Mouse (Mus musculus): ENCODE measurements around the gene Nfyc. TPM values are rescaled to one million over a fixed set of nuclear protein-coding genes. Genes with fewer than 3 reads are reported as not detected.

The Nfyc gene
- polyA plus RNA-seq, 1 experiment from 2014 or later = 98.2 TPM

DNA sequence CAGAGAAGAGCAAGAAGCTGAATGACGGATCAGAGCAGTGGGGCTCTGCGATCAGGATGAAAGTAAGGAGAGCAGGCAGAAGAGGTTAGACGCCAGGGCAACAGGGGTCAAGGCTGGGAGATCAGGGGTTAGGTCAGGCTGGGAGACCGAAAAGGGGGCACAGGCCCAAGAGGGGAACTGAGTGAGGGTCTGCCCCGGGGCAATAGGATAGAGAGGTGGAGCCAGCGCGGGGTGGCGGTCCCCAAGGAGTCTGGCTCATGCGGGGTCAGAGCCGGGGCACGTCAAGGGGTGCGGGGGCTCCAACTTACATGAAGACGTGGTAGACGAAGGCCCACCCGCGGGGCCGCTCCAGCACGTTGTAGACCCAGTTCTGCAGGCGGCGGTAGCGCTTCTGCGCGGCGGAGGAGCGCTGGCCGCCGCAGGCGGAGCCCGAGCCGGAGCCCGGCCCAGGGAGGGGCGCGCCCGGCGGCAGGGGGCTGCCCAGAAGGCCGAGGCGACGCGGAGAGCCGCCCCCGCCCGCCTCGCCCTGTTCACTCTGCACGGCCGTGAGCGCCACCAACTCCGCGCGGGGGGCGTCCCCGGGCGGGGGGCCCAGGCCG is 84.7 kb downstream of the Nfyc start:
- peaks cover 24% of the 10 kb centered on the region for H3K4me1 ChIP-seq
- H3K9ac ChIP-seq = peak overlapping the region; percentile 72
- no peaks in the 10 kb centered on the region for H3K36me3 ChIP-seq (ENCODE audit: poor library complexity, severe bottlenecking)
- H3K27ac ChIP-seq = no peak overlapping the region
- peak; percentile 55 for ATAC-seq
- peaks cover 75% of the 10 kb centered on the region for H3K27me3 ChIP-seq
- H3K4me3 ChIP-seq = peak overlapping the region; percentile 66
- peak overlapping the region; percentile 100 for H3K4me2 ChIP-seq
- no peaks in the 10 kb centered on the region for H3K9me3 ChIP-seq (replicated peaks)
- 4% methylated on average over 18 of the region's 53 CpGs for WGBS

DNA sequence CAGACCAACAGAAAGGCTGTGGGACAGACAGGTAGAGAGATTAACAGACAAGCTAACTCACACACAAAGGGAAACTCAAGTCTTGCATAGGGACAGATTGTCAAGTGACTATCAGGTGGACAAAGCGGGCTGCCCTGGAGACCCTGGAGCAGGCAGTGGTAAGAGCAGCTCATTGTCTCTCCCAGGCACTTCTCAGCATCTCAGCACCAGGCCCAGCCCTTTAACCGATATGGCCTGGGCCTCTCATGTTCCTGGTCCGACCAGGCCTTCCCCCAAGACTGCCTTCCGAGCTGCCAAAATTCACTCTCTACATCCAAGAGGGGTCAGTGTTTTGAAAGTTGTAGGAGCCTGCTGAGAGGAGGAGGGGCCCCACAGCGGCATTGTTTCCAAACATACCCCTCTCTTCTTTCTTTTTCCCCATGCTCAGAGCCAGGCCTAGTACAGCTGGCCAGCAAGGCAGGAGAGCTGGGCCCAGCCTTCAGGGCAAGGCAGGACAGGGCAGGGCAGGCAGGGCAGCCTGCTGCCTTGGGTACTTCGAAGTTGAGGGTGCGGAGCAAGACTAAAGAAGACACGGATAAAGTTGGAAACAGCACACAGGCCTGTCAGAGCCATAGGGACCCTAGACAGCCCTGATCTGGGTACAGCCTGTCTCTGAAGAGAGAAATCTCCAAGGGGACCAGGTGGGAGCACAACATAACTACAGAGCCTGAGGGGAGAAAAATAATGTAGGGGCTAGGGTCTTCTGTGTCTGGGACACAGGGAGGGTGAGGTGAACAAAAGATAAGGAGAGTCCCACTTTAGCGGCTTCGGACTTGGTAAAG is 85.4 kb downstream of the Nfyc start:
- peak overlapping the region; percentile 66 for H3K4me3 ChIP-seq
- H3K4me1 ChIP-seq = peaks cover 24% of the 10 kb centered on the region
- peak overlapping the region; percentile 72; the same call in 1 of the 2 replicates for H3K9ac ChIP-seq
- H3K27me3 ChIP-seq = peaks cover 68% of the 10 kb centered on the region
- ATAC-seq = no peak; the same call in 1 of the 2 replicates
- H3K9me3 ChIP-seq (replicated peaks) = no peaks in the 10 kb centered on the region
- 9% methylated on average over 10 of the region's 10 CpGs for WGBS
- H3K4me2 ChIP-seq = peak overlapping the region; percentile 100
- H3K36me3 ChIP-seq (ENCODE audit: poor library complexity, severe bottlenecking) = no peaks in the 10 kb centered on the region
- no peak overlapping the region for H3K27ac ChIP-seq

DNA sequence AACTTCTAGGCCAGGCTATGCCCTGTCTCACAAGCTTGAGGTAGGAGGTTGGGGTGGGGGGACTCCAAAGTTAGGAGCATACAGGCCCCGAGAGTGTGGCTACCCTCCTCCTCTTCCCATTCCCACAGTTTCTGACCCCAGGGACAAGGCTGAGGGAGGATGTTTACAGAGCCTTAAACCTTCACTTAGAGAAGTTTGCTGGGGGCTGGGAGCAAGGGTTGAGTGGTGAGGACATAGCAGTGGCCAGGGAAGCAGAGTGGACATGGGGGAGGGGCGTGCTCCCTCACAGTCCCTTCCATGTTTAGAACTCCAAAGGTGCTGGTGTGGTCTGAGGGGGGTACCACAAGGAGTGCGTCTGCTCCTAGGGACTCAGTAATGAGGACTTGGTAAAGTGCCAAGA is 87.7 kb downstream of the Nfyc start:
- Histone ChIP-seq H3K4me1 (peaks cover 24% of the 10 kb centered on the region), H3K36me3 (ENCODE audit: poor library complexity, severe bottlenecking) (no peaks in the 10 kb centered on the region), H3K27me3 (peaks cover 61% of the 10 kb centered on the region), H3K9ac (no peak overlapping the region), H3K27ac (no peak overlapping the region), H3K4me3 (no peak overlapping the region), H3K9me3 (replicated peaks) (no peaks in the 10 kb centered on the region), H3K4me2 (no peak overlapping the region)
- ATAC-seq = no peak
- 52% methylated on average over 3 of the region's 3 CpGs for WGBS

DNA sequence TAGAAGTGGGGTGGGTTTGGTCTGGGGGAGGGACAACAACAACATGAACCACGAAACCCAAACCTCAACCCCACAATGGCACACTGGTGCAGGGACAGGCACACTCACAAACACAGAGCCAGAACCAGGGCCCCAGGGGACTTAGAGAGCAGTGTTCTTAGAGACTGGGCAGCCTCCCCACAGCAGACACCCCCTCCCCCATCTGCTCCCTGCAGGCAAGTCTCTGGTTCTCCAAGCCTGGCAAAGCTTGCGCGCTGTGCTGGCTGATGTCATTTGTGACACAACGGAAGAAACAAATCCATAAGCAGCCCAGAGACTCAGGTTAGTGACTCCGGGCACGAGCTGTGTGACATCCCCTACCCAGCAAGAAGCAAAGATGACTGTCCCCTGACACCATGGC is 90.1 kb downstream of the Nfyc start:
- Histone ChIP-seq H3K4me2 (no peak overlapping the region), H3K27ac (no peak overlapping the region)

DNA sequence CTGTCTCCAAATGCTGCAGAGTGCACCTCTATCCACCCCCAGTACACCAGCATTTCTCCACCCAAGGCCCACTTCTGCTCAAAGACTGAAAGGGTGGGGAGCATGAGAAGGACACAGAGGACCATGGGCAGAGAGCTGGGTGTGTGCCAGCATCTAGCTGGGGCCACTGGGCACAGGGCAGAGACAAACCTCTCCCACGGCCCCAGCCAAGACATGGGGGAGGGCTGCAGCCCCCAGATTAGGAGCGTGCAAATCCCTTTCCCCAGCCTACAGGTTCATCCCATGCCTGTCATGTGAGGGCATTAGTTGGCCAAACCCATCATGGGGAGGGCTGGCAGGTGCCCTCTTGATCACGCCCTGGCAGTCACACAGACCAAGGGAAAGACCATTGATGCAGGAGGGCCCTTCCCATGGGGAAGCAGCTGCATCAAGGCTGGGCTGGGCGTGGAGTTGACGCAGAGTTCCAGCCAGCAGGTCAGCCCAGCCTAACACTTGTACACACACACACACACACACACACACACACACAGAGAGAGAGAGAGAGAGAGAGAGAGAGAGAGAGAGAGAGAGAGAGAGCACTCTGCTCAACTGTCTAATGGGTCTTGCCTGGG is 97.3 kb downstream of the Nfyc start:
- no peak overlapping the region for H3K27ac ChIP-seq
- no peak overlapping the region for H3K9ac ChIP-seq
- H3K9me3 ChIP-seq (replicated peaks) = no peaks in the 10 kb centered on the region
- 64% methylated on average over 5 of the region's 5 CpGs for WGBS
- peak; percentile 25; the same call in 1 of the 2 replicates for ATAC-seq
- H3K36me3 ChIP-seq (ENCODE audit: poor library complexity, severe bottlenecking) = no peaks in the 10 kb centered on the region
- no peak overlapping the region for H3K4me3 ChIP-seq
- H3K4me2 ChIP-seq = no peak overlapping the region
- peaks cover 39% of the 10 kb centered on the region for H3K27me3 ChIP-seq
- peaks cover 13% of the 10 kb centered on the region; the same call in 1 of the 2 replicates for H3K4me1 ChIP-seq

More for the DNA sequence above, 90.1 kb downstream of the Nfyc start:
- ATAC-seq = no peak
- Histone ChIP-seq H3K9ac (no peak overlapping the region), H3K4me1 (peaks cover 6% of the 10 kb centered on the region), H3K27me3 (peaks cover 50% of the 10 kb centered on the region), H3K9me3 (replicated peaks) (no peaks in the 10 kb centered on the region), H3K4me3 (no peak overlapping the region), H3K36me3 (ENCODE audit: poor library complexity, severe bottlenecking) (no peaks in the 10 kb centered on the region)
- WGBS = 75% methylated on average over 6 of the region's 6 CpGs

DNA sequence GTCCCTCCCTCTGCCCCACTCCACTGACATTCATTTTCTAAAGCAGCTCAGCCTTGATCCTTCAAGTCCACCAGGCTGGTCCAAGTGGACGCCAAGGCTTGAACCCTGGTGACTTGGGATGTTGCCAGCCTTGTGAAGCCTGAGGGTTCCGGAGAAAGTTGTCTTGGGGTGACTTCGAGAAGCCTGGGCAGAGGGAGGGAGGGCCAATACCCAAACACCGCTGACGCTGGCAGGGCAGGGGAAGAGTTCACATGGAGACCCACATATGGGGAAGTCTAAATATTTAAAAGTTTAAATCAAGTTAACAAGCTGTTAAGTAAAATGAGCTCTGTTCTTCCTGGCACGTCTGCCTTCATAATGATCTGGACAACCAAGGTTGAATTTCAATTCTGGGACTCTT is 98.6 kb downstream of the Nfyc start:
- no peak overlapping the region for H3K4me2 ChIP-seq
- H3K9ac ChIP-seq = no peak overlapping the region
- peaks cover 27% of the 10 kb centered on the region for H3K27me3 ChIP-seq
- ATAC-seq = no peak
- H3K36me3 ChIP-seq (ENCODE audit: poor library complexity, severe bottlenecking) = no peaks in the 10 kb centered on the region
- H3K4me3 ChIP-seq = no peak overlapping the region
- peaks cover 13% of the 10 kb centered on the region; the same call in 1 of the 2 replicates for H3K4me1 ChIP-seq
- H3K9me3 ChIP-seq (replicated peaks) = no peaks in the 10 kb centered on the region
- WGBS = 82% methylated on average over 6 of the region's 6 CpGs
- H3K27ac ChIP-seq = no peak overlapping the region

DNA sequence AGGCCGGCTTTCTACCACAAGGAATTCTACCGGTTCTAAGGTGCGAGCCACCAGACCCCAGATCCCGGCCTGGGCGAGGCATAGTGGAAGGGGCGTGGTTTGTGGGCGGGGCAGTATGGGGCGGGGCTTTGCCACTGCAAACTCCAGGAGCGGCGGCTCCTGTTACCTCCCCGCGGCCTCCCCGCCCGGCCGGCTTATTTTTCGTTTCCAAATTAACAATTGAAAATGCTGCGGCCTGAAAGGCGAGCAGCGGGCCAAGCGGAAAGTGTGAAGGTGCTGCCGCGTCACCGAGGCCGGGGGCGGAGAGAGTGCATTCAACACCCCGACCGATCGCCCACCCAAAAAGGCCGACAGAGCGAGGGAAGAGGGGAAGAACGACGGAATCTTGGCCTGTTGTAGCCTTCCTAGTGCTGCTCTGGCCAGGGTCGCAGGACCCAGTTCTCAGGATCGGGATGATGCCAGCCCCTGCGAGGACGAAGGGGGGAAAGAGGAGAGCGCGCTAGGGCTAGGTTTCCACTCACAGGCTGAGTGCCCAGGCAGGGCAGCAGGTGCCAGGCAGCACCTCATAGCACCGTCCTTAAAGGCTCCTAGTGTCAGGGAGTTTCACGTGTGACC is 100.2 kb downstream of the Nfyc start:
- peaks cover 13% of the 10 kb centered on the region; the same call in 1 of the 2 replicates for H3K4me1 ChIP-seq
- under 1% methylated on average over 40 of the region's 40 CpGs for WGBS
- H3K9me3 ChIP-seq (replicated peaks) = no peaks in the 10 kb centered on the region
- H3K27ac ChIP-seq = no peak overlapping the region
- H3K4me3 ChIP-seq = peak overlapping the region; percentile 47
- H3K36me3 ChIP-seq (ENCODE audit: poor library complexity, severe bottlenecking) = no peaks in the 10 kb centered on the region
- H3K9ac ChIP-seq = peak overlapping the region; percentile 55
- peaks cover 22% of the 10 kb centered on the region for H3K27me3 ChIP-seq
- ATAC-seq = peak; percentile 91
- peak overlapping the region; percentile 80 for H3K4me2 ChIP-seq

DNA sequence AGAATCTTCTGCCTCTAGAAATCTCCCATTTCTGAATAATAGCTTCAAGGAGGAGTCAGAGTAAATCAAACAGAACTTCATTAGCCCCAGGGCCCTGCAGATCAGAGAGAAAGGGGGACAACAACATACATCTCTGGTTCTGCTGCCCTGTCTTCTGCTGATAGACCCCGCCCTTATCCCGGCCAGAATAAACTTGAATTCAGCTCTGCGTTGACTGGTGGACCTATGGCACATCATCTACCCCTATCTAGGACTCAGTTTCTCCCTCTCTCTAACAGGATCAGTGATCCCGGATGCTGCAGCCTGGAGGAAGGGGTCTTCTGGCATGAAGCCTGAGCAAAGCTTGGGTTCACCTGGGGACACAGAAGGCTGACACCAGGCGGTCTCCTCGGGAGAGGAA is 100.8 kb downstream of the Nfyc start:
- peaks cover 13% of the 10 kb centered on the region; the same call in 1 of the 2 replicates for H3K4me1 ChIP-seq
- H3K36me3 ChIP-seq (ENCODE audit: poor library complexity, severe bottlenecking) = no peaks in the 10 kb centered on the region
- H3K27ac ChIP-seq = no peak overlapping the region
- peak overlapping the region; percentile 55; the same call in 1 of the 2 replicates for H3K9ac ChIP-seq
- H3K4me3 ChIP-seq = peak overlapping the region; percentile 47
- H3K9me3 ChIP-seq (replicated peaks) = no peaks in the 10 kb centered on the region
- H3K27me3 ChIP-seq = peaks cover 22% of the 10 kb centered on the region
- ATAC-seq = peak; percentile 11; the same call in 1 of the 2 replicates
- H3K4me2 ChIP-seq = peak overlapping the region; percentile 80
- 29% methylated on average over 6 of the region's 6 CpGs for WGBS

DNA sequence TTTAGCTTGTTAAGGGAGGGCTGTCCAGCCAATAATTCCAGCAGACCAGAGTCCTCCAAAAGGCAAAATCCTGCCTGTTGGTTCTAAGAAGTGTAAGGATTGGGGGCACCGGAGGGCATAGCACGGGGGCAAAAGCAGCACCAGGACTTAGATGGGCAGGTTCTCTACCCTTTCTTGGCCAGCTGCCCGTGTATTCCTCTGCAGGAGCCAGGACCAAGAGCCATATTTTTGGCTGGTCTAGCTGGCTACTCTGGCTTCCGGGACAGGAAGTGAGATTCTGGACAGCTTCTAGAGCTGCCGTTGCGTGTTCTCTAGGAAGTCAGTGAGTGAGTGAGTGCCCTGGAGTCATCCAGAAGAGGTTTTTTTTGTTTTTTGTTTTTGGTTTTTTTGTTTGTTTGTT is 101.2 kb downstream of the Nfyc start:
- ATAC-seq = no peak
- Histone ChIP-seq H3K27ac (no peak overlapping the region), H3K9me3 (replicated peaks) (no peaks in the 10 kb centered on the region), H3K36me3 (ENCODE audit: poor library complexity, severe bottlenecking) (no peaks in the 10 kb centered on the region), H3K4me1 (peaks cover 13% of the 10 kb centered on the region; the same call in 1 of the 2 replicates), H3K27me3 (peaks cover 22% of the 10 kb centered on the region), H3K4me3 (no peak overlapping the region), H3K9ac (no peak overlapping the region), H3K4me2 (no peak overlapping the region)
- WGBS = 71% methylated on average over 6 of the region's 6 CpGs

DNA sequence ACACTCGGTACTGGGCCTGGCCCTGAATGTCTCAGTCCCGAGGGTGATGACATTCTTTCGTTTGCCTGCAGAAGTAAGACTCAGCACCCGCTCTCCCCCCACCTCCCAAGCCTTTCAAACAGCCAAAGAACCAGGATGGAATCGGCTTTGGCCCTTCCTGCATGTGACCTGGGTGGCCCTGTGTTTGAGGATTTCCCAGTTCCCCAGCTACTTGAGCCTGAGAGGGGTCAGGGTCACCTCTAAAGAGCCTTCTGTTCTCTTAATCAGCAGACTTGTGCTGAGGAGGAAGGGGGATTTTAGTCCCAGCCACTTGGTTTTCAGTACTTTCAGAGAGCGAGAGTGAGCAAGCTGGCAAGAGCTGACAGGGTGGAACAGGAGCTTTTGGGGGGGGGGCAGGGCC is 101.9 kb downstream of the Nfyc start:
- Histone ChIP-seq H3K36me3 (ENCODE audit: poor library complexity, severe bottlenecking) (no peaks in the 10 kb centered on the region), H3K4me2 (no peak overlapping the region), H3K27me3 (peaks cover 22% of the 10 kb centered on the region), H3K9ac (no peak overlapping the region), H3K4me1 (peaks cover 13% of the 10 kb centered on the region; the same call in 1 of the 2 replicates), H3K27ac (no peak overlapping the region), H3K4me3 (no peak overlapping the region), H3K9me3 (replicated peaks) (no peaks in the 10 kb centered on the region)
- no peak for ATAC-seq
- 39% methylated on average over 6 of the region's 6 CpGs for WGBS

DNA sequence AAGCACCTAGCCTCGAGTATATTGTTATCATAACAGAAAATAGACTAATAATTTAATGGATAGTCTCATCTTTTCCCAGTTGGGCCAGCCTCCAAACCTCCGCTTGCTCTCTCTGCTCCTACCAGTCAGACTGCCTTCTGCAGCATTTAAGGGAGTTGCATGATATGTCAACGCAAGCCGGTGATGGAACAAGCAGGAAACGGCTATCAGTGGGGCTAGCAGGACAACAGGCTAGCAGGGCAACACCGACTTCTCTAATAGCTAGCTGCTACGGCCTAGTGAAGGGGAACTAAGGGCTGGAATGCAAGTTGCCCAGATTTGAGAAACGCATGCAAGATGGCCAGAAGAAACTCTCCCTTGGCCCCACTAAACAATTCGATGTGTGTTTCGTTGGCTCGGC is 103.5 kb downstream of the Nfyc start:
- Histone ChIP-seq H3K4me2 (no peak overlapping the region), H3K4me1 (peaks cover 7% of the 10 kb centered on the region; the same call in 1 of the 2 replicates), H3K27ac (no peak overlapping the region), H3K9me3 (replicated peaks) (no peaks in the 10 kb centered on the region), H3K9ac (no peak overlapping the region), H3K4me3 (no peak overlapping the region), H3K36me3 (ENCODE audit: poor library complexity, severe bottlenecking) (no peaks in the 10 kb centered on the region), H3K27me3 (peaks cover 22% of the 10 kb centered on the region)
- no peak for ATAC-seq
- WGBS = 84% methylated on average over 11 of the region's 11 CpGs
